Mouse (Mus musculus) liver, postnatal 0 days (tissue): ENCODE results near the gene Zswim4. TPM values are rescaled to one million over a fixed set of nuclear protein-coding genes. Genes with fewer than 3 reads are reported as not detected.

Source experiments
- ATAC-seq: fragments of 200-750 bp; cut with Nextera tagmentation; 2 replicates; pipeline ENCODE4 v1.8.0; 2017; ENCODE audit warnings: mild to moderate bottlenecking, moderate library complexity
- DNase-seq: peaks from one replicate; pipeline ENCODE4 v3.0.0-alpha.2; 2016
- H3K27ac ChIP-seq: fragments of 300-500 bp; sonication (generic); 2 replicates; pipeline ENCODE4 v1.5.1; 2014; ENCODE audit warnings: antibody characterized with exemption, moderate library complexity, mild to moderate bottlenecking, low read depth
- H3K27me3 ChIP-seq: fragments of 300-500 bp; sonication (generic); 2 replicates; pipeline ENCODE4 v1.6.1; 2014; ENCODE audit warnings: low read length, control low read depth, mixed read lengths; ENCODE audit not compliant: insufficient read depth
- H3K36me3 ChIP-seq: fragments of 300-500 bp; sonication (generic); replicated peaks from 2 replicates; pipeline ENCODE4 v1.6.1; 2014; ENCODE audit warnings: mild to moderate bottlenecking, control low read depth, low read length, moderate library complexity, mixed read lengths; ENCODE audit not compliant: insufficient read depth
- H3K4me1 ChIP-seq: fragments of 300-500 bp; sonication (generic); 2 replicates; pipeline ENCODE4 v1.6.1; 2014; ENCODE audit warnings: antibody characterized with exemption, mild to moderate bottlenecking, control low read depth; ENCODE audit not compliant: insufficient read depth
- H3K4me2 ChIP-seq: fragments of 300-500 bp; sonication (generic); 2 replicates; pipeline ENCODE4 v1.6.1; 2014; ENCODE audit warnings: low read depth, mild to moderate bottlenecking, low read length, moderate library complexity, mixed read lengths
- H3K4me3 ChIP-seq: fragments of 300-500 bp; sonication (generic); 2 replicates; pipeline ENCODE4 v1.5.1; 2014; ENCODE audit warnings: low read depth, low read length
- H3K9ac ChIP-seq: fragments of 300-500 bp; sonication (generic); replicated peaks from 2 replicates; pipeline ENCODE4 v1.6.1; 2014; ENCODE audit warnings: mild to moderate bottlenecking, moderate library complexity
- H3K9me3 ChIP-seq: fragments of 300-500 bp; sonication (generic); 2 replicates; pipeline ENCODE4 v1.6.1; 2016; ENCODE audit warnings: mild to moderate bottlenecking, control low read depth, low read length, mixed read lengths
- CTCF ChIP-seq: sonication (generic); IDR thresholded peaks from 2 replicates; pipeline ENCODE4 v1.5.1; 2016; ENCODE audit warnings: antibody characterized with exemption, low read depth
- EP300 ChIP-seq: IDR thresholded peaks from 2 replicates; pipeline ENCODE4 v1.6.1; 2016; ENCODE audit warnings: antibody characterized with exemption, low read depth, mild to moderate bottlenecking
- WGBS: fragments of 180-500 bp; shearing (Covaris S2); extraction: QIAGEN DNeasy Blood & Tissue Kit; methylation state at CpG from one replicate; pipeline ENCODE4 v1.1.7; 2014; ENCODE audit not compliant: insufficient replicate concordance; 5-methylcytosine and 5-hydroxymethylcytosine counted together
- polyA plus RNA-seq: library from polyadenylated mRNA; unstranded; fragments of >200 nt; fragmentation: Nextera tagmentation; extraction: Ambion mirVana; gene quantifications from 2 replicates; pipeline ENCODE4 v1.2.1, GENCODE M21; 2015

Gene Zswim4
- polyA plus RNA-seq, 1 experiment from 2014 or later = 1.4 TPM

DNA sequence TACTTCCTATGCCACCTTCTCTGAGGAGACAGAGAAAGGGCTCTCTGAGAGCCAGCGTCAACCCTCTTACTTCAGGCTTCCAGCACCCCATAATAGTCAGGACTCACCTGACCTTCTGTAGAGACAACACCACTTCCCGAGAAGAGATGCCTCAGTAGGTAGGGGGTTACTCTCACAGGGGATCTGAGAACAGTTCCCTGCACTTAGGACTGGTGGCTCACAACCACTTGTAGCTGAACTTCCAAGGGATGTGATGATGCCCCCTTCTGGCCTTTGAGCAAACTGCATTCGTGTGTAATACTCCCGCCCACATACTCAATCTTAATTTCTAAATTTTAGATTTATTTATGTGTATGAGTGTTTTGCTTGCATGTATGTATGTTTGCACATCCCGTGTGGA lies 43.3 kb downstream of the Zswim4 start:
- Histone ChIP-seq H3K36me3 (no peaks in the 10 kb centered on the region), H3K9ac (no peak overlapping the region), H3K4me1 (peaks cover 31% of the 10 kb centered on the region), H3K27me3 (no peaks in the 10 kb centered on the region), H3K9me3 (no peaks in the 10 kb centered on the region), H3K4me2 (no peak overlapping the region), H3K4me3 (no peak overlapping the region), H3K27ac (no peak overlapping the region)
- ATAC-seq = no peak
- DNase-seq = peak; percentile 46
- WGBS = 78% methylated on average over 5 of the region's 5 CpGs
- TF ChIP-seq EP300 = no peak
- peak; percentile 65 for TF ChIP-seq CTCF

GRCm38 (mm10) chr8:84193161-84193560 lies 43.7 kb downstream of the Zswim4 start:
- no peak for ATAC-seq
- H3K27ac ChIP-seq = no peak overlapping the region

DNA sequence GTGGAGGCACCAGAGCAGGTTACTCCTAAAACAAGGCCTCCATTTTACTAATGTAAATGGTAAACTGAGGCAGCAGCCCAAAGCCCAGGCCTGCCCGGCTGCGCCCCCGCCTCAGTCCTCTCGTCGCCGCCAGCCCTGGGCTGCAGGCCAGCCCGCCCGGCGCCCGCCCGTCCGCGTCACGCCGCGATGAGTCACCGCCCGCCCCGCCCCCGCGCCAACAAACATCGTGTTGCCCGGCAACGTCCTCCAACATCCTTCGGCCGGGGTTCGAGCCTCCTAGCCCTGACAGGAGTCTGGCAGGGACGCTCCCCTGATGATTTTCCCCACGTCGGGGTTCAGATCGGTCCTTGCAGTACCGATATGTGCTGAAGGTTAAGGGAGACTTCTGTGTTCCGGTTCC lies 44.3 kb downstream of the Zswim4 start:
- Histone ChIP-seq H3K9ac (peak overlapping the region; percentile 61), H3K9me3 (no peaks in the 10 kb centered on the region), H3K27ac (peak overlapping the region; percentile 83), H3K4me2 (peak overlapping the region; percentile 74), H3K4me1 (peaks cover 22% of the 10 kb centered on the region), H3K4me3 (peak overlapping the region; percentile 32), H3K36me3 (no peaks in the 10 kb centered on the region), H3K27me3 (no peaks in the 10 kb centered on the region)
- WGBS = 6% methylated on average over 31 of the region's 33 CpGs
- TF ChIP-seq EP300 (no peak), CTCF (no peak)
- DNase-seq (peak; percentile 86), ATAC-seq (peak; percentile 78)

More at GRCm38 (mm10) chr8:84193161-84193560, 43.7 kb downstream of the Zswim4 start:
- Histone ChIP-seq H3K9ac (no peak overlapping the region), H3K4me3 (no peak overlapping the region), H3K4me1 (peaks cover 28% of the 10 kb centered on the region), H3K4me2 (no peak overlapping the region), H3K9me3 (no peaks in the 10 kb centered on the region), H3K36me3 (no peaks in the 10 kb centered on the region), H3K27me3 (no peaks in the 10 kb centered on the region)
- WGBS = 73% methylated on average over 4 of the region's 4 CpGs
- DNase-seq = no peak
- TF ChIP-seq EP300 = no peak
- TF ChIP-seq CTCF = no peak

DNA sequence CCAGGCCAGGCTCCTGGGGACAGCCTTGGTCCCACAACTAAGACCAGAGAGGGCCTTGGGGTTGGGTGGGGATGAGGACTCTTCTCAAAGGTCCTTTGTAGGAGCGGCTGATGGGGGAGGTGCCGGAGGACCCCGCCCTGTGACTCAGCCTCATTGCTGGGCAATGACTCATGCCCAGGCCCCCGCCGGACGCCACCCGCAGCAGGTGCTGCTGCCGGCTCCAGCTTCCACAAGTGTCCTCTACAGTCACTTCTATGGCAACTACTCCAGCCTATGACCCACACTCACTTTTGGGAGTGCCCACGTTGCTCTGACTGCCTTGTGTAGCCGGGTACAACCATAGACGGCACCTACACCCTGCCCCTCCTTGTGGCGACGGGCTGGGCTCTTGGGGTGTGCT lies 44.8 kb downstream of the Zswim4 start:
- no peaks in the 10 kb centered on the region for H3K36me3 ChIP-seq
- H3K9ac ChIP-seq = peak overlapping the region; percentile 61
- peak overlapping the region; percentile 83 for H3K27ac ChIP-seq
- DNase-seq (peak; percentile 73), ATAC-seq (peak; percentile 75)
- 30% methylated on average over 13 of the region's 13 CpGs for WGBS
- H3K4me1 ChIP-seq = peaks cover 19% of the 10 kb centered on the region
- no peak for TF ChIP-seq CTCF
- TF ChIP-seq EP300 = no peak
- H3K27me3 ChIP-seq = no peaks in the 10 kb centered on the region
- H3K4me2 ChIP-seq = peak overlapping the region; percentile 74
- peak overlapping the region; percentile 32 for H3K4me3 ChIP-seq
- no peaks in the 10 kb centered on the region for H3K9me3 ChIP-seq

DNA sequence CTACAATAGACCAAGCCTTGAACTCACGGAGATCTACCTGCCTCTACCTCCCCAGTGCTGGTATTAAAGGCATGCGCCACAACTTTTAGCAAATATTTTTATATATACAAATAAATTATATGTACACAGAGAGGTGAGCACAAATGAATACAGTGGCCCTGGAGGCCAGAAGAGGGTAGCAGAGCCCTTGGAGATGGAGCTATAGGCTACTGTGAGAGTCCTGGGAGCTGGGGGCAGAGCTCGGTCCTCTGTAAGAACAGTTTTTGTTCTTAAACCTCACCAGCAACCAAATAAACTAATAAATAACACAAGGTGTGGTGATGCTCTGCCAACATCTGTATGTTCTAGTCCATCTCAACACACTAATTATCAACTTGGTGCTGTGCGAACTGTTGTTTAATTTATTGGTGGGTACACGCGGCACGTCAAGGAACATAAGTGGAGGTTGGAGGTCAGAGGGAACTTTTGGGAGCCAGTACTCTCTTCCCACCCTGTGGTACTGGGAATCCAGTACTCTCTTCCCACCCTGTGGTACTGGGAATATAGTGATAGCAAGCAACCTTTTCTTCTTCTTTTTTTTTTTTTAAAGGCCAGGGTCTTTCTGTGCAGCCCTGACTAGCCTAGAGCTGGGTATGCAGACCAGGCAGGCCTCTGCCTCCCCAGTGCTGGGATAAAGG lies 46.5 kb downstream of the Zswim4 start:
- no peak for TF ChIP-seq CTCF
- no peak for TF ChIP-seq EP300
- H3K27ac ChIP-seq = no peak overlapping the region
- no peaks in the 10 kb centered on the region for H3K9me3 ChIP-seq
- no peaks in the 10 kb centered on the region for H3K36me3 ChIP-seq
- H3K9ac ChIP-seq = no peak overlapping the region
- no peak for ATAC-seq
- peaks cover 21% of the 10 kb centered on the region for H3K4me1 ChIP-seq
- H3K4me2 ChIP-seq = no peak overlapping the region
- DNase-seq = no peak
- H3K27me3 ChIP-seq = no peaks in the 10 kb centered on the region
- WGBS = 93% methylated on average over 7 of the region's 7 CpGs
- H3K4me3 ChIP-seq = no peak overlapping the region

- H3K9ac ChIP-seq = no peak overlapping the region
Observed at GRCm38 (mm10) chr8:84189603-84190002, 47.3 kb downstream of the Zswim4 start.

More at GRCm38 (mm10) chr8:84189603-84190002, 47.3 kb downstream of the Zswim4 start:
- no peaks in the 10 kb centered on the region for H3K36me3 ChIP-seq
- no peak overlapping the region for H3K4me3 ChIP-seq
- ATAC-seq = no peak
- no peak for DNase-seq
- H3K4me2 ChIP-seq = no peak overlapping the region
- H3K4me1 ChIP-seq = peaks cover 21% of the 10 kb centered on the region
- H3K9me3 ChIP-seq = no peaks in the 10 kb centered on the region
- H3K27me3 ChIP-seq = no peaks in the 10 kb centered on the region
- H3K27ac ChIP-seq = 0 out of 2 replicates have a peak overlapping the region, but pooled peaks have one; percentile 39
- TF ChIP-seq EP300 (0 out of 2 replicates have a peak, but pooled peaks have one; percentile 30), CTCF (no peak)
- WGBS = 66% methylated on average over 4 of the region's 4 CpGs
